Mouse (Mus musculus) forebrain, embryonic 14.5 days (tissue): ENCODE results near the gene Fbxo39. TPM values are rescaled to one million over a fixed set of nuclear protein-coding genes. Genes with fewer than 3 reads are reported as not detected.
"Not testable (repeated sequence)": the region's sequence is repeated elsewhere in the genome, so short reads cannot be mapped to it uniquely, and the experiment has no call there.

Source experiments
- ATAC-seq: fragments of 200-750 bp; cut with Nextera tagmentation; 2 replicates; pipeline ENCODE4 v1.8.0; 2017; ENCODE audit warnings: mild to moderate bottlenecking, moderate library complexity
- DNase-seq: peaks from one replicate; pipeline ENCODE4 v3.0.0-alpha.2; 2015; ENCODE audit warnings: low spot score
- H3K27ac ChIP-seq: fragments of 300-500 bp; sonication (generic); 2 replicates; pipeline ENCODE4 v1.5.1; 2014; ENCODE audit warnings: low read depth, mild to moderate bottlenecking, control low read depth, low read length, moderate library complexity
- H3K27me3 ChIP-seq: fragments of 300-500 bp; sonication (generic); replicated peaks from 2 replicates; pipeline ENCODE4 v1.6.1; 2014; ENCODE audit warnings: low read length, control low read depth, mixed read lengths; ENCODE audit not compliant: control insufficient read depth, insufficient read depth
- H3K36me3 ChIP-seq: fragments of 300-500 bp; sonication (generic); 2 replicates; pipeline ENCODE4 v1.6.1; 2014; ENCODE audit warnings: low read length, control low read depth; ENCODE audit not compliant: control insufficient read depth, insufficient read depth
- H3K4me1 ChIP-seq: fragments of 300-500 bp; sonication (generic); 2 replicates; pipeline ENCODE4 v1.6.1; 2014; ENCODE audit warnings: antibody characterized with exemption, low read length, control low read depth; ENCODE audit not compliant: control insufficient read depth, insufficient read depth
- H3K4me2 ChIP-seq: fragments of 300-500 bp; sonication (generic); 2 replicates; pipeline ENCODE4 v1.6.1; 2014; ENCODE audit warnings: mild to moderate bottlenecking, control low read depth, low read length
- H3K4me3 ChIP-seq: fragments of 300-500 bp; sonication (generic); 2 replicates; pipeline ENCODE4 v1.5.1; 2014; ENCODE audit warnings: low read depth, low read length, control low read depth
- H3K9ac ChIP-seq: fragments of 300-500 bp; sonication (generic); 2 replicates; pipeline ENCODE4 v1.6.1; 2014; ENCODE audit warnings: mild to moderate bottlenecking, low read length, control low read depth, moderate library complexity
- H3K9me3 ChIP-seq: fragments of 300-500 bp; sonication (generic); replicated peaks from 2 replicates; pipeline ENCODE4 v1.6.1; 2016; ENCODE audit warnings: low read length, control low read depth, mixed read lengths; ENCODE audit not compliant: control insufficient read depth
- WGBS: fragments of 180-500 bp; shearing (Covaris S2); extraction: QIAGEN DNeasy Blood & Tissue Kit; methylation state at CpG from one replicate; pipeline ENCODE4 v1.1.7; 2014; 5-methylcytosine and 5-hydroxymethylcytosine counted together
- polyA plus RNA-seq: library from polyadenylated mRNA; unstranded; fragments of >200 nt; fragmentation: Nextera tagmentation; extraction: Ambion mirVana; gene quantifications from 2 replicates; pipeline ENCODE4 v1.2.1, GENCODE M21; 2014

Gene Fbxo39
- polyA plus RNA-seq, 1 experiment from 2014 or later = not detected

DNA sequence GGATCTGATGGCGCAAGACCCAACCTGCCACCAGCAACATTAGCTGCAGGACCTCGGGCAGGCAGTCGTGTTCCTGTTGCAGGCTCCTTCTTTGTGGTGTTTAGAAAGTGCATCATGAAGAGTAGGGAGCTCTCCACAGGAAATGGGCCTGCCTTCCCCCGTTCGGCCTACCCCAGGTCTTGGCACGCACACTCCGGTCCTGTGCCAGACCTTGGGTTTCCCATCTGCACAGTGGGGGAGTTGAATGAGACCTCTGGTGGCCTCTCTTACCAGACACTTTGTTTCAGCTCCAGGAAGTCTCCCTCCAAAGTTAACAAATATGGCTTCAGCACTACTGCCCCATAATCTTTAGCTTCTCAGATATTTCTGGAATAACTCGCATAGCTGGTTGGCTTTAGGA is 22.5 kb downstream of the Fbxo39 start:
- no peak for ATAC-seq

DNA sequence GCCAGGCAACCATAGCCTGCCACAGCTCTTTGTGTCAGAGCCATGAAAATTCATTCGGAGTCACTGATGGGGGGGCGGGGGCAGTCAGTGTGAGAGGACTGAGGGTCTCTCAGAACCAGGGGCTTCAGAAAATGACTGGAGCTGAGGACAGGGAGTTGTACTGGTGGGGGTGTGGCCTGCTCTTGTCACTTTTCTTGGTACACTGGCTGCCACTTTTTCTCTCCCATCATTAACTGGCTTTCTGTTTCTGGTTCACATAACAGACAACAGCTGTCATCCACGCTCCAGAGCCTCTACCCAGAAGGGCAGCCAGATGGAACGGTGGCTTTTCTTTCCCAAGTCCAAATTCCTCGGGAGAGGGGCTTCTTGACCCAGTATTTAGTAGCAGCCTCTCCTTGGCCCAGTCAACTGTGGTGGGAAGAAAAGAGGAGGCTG is 24.2 kb downstream of the Fbxo39 start:
- Histone ChIP-seq H3K27me3 (no peaks in the 10 kb centered on the region), H3K36me3 (no peaks in the 10 kb centered on the region), H3K9ac (no peak overlapping the region), H3K4me3 (no peak overlapping the region), H3K4me2 (no peak overlapping the region), H3K9me3 (no peaks in the 10 kb centered on the region), H3K27ac (no peak overlapping the region), H3K4me1 (peaks cover 6% of the 10 kb centered on the region)
- ATAC-seq (peak; percentile 18; the same call in 1 of the 2 replicates), DNase-seq (peak; percentile 53)
- 34% methylated on average over 5 of the region's 5 CpGs for WGBS

More for the DNA sequence above, 22.5 kb downstream of the Fbxo39 start:
- no peaks in the 10 kb centered on the region for H3K36me3 ChIP-seq
- no peak for DNase-seq
- H3K4me1 ChIP-seq = peaks cover 6% of the 10 kb centered on the region
- 84% methylated on average over 8 of the region's 8 CpGs for WGBS
- H3K9ac ChIP-seq = no peak overlapping the region
- no peaks in the 10 kb centered on the region for H3K9me3 ChIP-seq
- no peak overlapping the region for H3K27ac ChIP-seq
- no peak overlapping the region for H3K4me2 ChIP-seq
- no peak overlapping the region for H3K4me3 ChIP-seq
- no peaks in the 10 kb centered on the region for H3K27me3 ChIP-seq

DNA sequence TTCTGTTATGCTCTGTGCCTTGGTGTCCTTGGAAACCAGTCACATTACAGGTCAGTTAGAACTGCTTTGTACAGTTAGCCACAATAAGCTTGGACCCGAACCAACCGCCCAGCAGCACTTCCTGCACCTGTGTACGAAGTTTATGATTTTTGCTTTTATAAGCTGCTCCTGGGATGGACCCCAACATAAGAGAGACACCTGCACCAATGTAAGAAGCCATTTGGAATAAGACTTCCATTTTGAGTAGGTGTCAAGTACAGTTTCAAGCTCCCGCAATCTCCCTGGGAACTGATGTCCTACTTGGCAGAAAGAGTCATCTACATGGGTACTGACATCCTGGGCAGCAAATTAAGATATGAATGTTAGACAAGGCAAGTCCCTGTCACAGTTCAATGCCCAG is 25.5 kb downstream of the Fbxo39 start:
- no peak overlapping the region for H3K4me2 ChIP-seq
- H3K27ac ChIP-seq = no peak overlapping the region
- WGBS = 85% methylated on average over 4 of the region's 4 CpGs
- DNase-seq = no peak
- H3K4me1 ChIP-seq = peaks cover 6% of the 10 kb centered on the region
- H3K36me3 ChIP-seq = no peaks in the 10 kb centered on the region
- H3K9me3 ChIP-seq = no peaks in the 10 kb centered on the region
- no peak for ATAC-seq
- H3K4me3 ChIP-seq = no peak overlapping the region
- H3K27me3 ChIP-seq = no peaks in the 10 kb centered on the region
- no peak overlapping the region for H3K9ac ChIP-seq

DNA sequence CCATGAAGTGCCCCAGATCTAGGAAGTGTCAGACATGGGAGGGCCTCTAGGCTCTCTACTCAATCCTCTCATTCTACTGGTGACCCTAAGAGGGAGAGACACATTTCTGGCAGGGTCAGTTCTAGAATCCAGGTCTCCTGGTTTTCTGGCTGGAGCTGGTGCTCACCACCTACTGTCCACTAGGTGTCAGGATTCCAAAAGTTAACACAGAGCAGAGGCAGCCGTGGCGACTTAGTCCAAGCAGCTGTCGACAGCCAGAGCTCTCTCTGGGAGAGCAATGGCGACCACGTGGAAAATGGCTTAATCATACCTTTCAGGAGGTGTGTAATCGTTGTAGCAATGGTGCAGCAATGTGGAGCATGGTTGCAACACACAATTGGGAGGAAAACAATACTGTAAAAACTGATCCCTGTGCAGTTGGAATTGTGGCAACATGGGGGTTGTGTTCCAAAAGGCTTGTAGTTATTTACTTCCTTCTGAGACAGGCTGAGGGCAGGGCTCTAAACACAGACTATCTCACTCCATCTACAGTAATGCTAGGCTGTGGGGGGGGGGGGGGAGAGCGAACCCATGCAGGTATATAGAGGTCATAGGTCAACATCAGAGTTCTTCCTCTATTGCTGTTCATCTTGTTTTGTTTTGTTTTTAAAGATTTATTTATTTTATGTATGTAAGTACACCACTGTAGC is 28.4 kb downstream of the Fbxo39 start:
- Histone ChIP-seq H3K27me3 (no peaks in the 10 kb centered on the region), H3K4me3 (no peak overlapping the region), H3K9me3 (no peaks in the 10 kb centered on the region), H3K4me1 (peaks cover 6% of the 10 kb centered on the region), H3K27ac (no peak overlapping the region), H3K36me3 (no peaks in the 10 kb centered on the region), H3K9ac (no peak overlapping the region), H3K4me2 (no peak overlapping the region)
- 13% methylated on average over 7 of the region's 7 CpGs for WGBS
- DNase-seq (peak; percentile 87), ATAC-seq (peak; percentile 81)

DNA sequence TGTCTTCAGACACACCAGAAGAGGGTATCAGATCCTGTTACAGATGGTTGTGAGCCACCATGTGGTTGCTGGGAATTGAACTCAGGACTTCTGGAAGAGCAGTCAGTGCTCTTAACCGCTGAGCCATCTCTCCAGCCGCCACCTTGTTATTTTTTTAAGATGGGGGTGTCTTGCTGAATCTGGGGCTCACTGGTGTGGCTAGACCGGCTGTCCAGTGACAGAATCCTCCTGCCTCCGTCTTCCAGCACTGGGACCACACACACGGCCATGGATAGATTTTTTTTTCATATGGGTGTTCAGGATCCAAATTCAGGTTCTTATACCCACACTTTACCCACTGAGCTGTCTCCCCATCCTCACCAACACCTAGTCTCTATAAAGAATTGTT is 29.0 kb downstream of the Fbxo39 start:
- not testable (repeated sequence) for H3K27me3 ChIP-seq, H3K4me2 ChIP-seq, H3K4me1 ChIP-seq, H3K36me3 ChIP-seq, DNase-seq, ATAC-seq, H3K9ac ChIP-seq, H3K27ac ChIP-seq, H3K9me3 ChIP-seq, H3K4me3 ChIP-seq
- 92% methylated on average over 5 of the region's 5 CpGs for WGBS

DNA sequence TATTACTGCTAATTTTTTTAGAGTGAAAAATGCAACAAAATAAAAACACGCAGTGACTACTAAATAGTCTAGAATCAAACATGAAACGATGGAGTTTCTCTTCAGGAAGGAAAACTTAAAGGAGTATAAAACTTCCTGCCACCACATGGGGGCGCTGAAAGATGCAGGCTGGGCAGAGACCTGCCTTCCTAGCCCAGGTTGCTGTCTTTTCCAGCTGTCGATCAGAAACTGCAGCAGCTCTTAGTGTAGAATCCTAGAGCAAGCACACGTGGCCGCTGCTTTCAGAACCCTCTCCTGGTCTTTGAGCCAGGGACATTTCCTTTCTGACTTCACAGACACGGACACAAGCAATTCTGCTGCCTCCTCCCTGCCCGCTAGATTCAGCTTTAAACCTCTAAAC is 29.7 kb downstream of the Fbxo39 start:
- H3K4me2 ChIP-seq = no peak overlapping the region
- H3K9me3 ChIP-seq = no peaks in the 10 kb centered on the region
- H3K36me3 ChIP-seq = no peaks in the 10 kb centered on the region
- DNase-seq (peak; percentile 54), ATAC-seq (no peak)
- H3K27me3 ChIP-seq = no peaks in the 10 kb centered on the region
- H3K4me1 ChIP-seq = no peaks in the 10 kb centered on the region
- H3K9ac ChIP-seq = no peak overlapping the region
- WGBS = 26% methylated on average over 8 of the region's 8 CpGs
- no peak overlapping the region for H3K4me3 ChIP-seq
- H3K27ac ChIP-seq = no peak overlapping the region

DNA sequence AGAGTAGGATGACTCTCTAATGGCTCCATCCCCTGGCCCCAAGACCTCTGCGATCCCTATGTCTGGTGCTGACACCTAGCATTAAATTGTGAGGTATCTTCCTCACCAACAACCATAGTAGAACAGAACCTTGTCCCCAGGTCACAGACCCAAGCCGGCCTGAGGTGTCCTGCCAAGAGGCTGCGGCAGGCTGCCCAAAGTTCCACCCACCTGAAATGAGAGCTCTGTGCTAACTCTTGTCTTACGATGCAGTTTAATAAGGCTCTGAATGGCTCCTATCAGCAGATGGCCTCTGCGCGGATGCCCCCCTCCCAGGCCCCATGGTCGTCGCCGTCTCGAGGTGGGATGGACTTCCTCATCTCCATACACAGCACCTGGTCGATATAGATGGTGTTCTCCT is 30.2 kb downstream of the Fbxo39 start:
- H3K9ac ChIP-seq = no peak overlapping the region
- no peak overlapping the region for H3K4me2 ChIP-seq
- ATAC-seq (no peak), DNase-seq (no peak)
- H3K4me1 ChIP-seq = no peaks in the 10 kb centered on the region
- 93% methylated on average over 11 of the region's 11 CpGs for WGBS
- no peaks in the 10 kb centered on the region for H3K9me3 ChIP-seq
- H3K4me3 ChIP-seq = no peak overlapping the region
- no peaks in the 10 kb centered on the region for H3K36me3 ChIP-seq
- H3K27me3 ChIP-seq = no peaks in the 10 kb centered on the region
- H3K27ac ChIP-seq = no peak overlapping the region

DNA sequence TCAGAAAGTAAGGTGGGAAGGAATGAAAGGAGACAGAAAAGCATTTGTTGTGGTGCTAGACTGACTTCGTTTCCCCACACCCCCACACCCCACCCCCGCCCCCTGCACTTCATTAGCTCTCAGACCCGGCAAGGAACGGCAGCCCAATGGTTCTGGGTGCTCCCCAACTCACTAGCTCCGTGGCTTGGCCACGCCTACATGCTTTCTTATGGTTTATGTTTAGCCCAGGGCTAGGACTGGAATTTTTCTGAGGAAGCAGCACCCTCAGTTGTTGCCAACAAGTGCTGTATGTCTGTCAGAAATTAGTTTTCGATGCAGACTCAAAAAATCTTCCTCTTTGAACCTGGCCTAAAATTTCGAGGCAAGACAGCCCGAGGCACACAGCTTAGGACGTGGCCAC is 34.3 kb downstream of the Fbxo39 start:
- H3K4me3 ChIP-seq = no peak overlapping the region
- no peaks in the 10 kb centered on the region for H3K4me1 ChIP-seq
- H3K9ac ChIP-seq = no peak overlapping the region
- H3K36me3 ChIP-seq = no peaks in the 10 kb centered on the region
- no peaks in the 10 kb centered on the region for H3K27me3 ChIP-seq
- no peak overlapping the region for H3K4me2 ChIP-seq
- ATAC-seq = no peak
- H3K27ac ChIP-seq = no peak overlapping the region
- H3K9me3 ChIP-seq = no peaks in the 10 kb centered on the region
- no peak for DNase-seq
- 66% methylated on average over 10 of the region's 10 CpGs for WGBS

DNA sequence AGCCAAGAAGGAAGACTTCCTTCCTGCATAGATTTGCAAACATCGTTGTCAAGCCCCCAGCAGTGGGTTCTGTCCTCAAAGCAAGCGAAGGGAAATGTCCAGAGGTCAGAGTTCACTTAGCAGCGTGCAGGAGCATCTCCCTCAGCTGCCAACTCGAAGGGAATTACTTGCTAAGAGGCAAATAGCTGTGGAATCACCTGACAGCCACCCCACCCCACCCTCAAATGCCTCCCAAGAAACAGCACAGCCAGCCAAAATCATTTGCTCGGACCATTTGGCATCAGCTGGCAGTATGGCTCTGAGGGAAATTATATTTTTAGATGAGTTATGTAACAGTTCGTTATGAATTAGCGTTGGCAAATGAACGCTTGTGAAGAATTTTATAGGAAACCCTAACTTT is 34.8 kb downstream of the Fbxo39 start:
- Histone ChIP-seq H3K4me2 (no peak overlapping the region), H3K9me3 (no peaks in the 10 kb centered on the region), H3K9ac (no peak overlapping the region), H3K27ac (no peak overlapping the region), H3K36me3 (no peaks in the 10 kb centered on the region), H3K4me1 (no peaks in the 10 kb centered on the region), H3K27me3 (no peaks in the 10 kb centered on the region), H3K4me3 (no peak overlapping the region)
- DNase-seq = no peak
- no peak for ATAC-seq
- WGBS = 70% methylated on average over 8 of the region's 8 CpGs
